Mouse (Mus musculus) induced T-regulatory cell, adult 2 months (primary cell): ENCODE measurements around the gene Orm2.
A peak's percentile ranks its signal among the peaks of the same experiment; 100 is the strongest.

Source experiments
- DNase-seq: peaks from one replicate; pipeline ENCODE4 v3.0.0-alpha.2; 2012; ENCODE audit warnings: low read depth

The Orm2 gene

GRCm38 (mm10) chr4:63362150-63362549, at the start of gene Orm2:
TSS of gene Orm2 (plus strand) at chr4:63362449.
- DNase-seq, result no peak

DNA sequence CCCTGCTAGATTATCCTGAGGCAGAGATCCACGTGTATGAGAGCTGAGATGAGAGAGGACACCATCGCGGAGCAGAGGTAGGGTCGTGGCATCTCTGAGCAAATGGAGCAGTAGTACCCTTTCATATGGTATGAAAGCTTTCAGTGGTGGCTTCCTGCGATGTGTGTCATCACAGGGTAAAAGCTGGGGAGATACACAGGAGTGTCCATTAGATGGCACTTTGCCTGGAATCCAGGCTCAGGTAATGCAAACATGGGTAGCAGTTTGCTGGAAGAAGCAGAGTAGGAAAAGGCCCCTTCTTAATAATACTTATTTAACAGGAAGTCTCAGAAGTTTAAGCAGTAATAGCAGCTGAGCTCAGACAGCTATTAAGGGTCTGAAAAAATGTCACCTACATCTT, 48.2 kb upstream of the Orm2 start:
- DNase-seq, result no peak

- no peak for DNase-seq
These were observed 46.0 kb upstream of the Orm2 start for GRCm38 (mm10) chr4:63316076-63316746.

DNA sequence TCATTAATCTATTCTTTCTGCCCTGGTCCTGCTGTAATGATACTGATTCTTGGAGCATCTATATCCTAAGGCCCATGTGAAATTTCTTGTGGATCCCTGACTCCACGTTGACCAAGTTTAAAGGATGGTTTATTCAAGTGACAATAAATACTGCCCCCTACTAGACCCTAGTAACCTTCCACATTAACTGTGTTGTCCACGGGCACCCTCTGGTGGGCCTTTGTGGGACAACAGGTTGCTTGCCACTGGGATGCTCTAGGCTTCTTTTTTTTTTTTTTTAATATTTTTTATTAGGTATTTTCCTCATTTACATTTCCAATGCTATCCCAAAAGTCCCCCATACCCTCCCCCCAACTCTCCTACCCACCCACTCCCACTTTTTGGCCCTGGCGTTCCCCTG, 42.7 kb upstream of the Orm2 start:
- peak; percentile 58 for DNase-seq

DNA sequence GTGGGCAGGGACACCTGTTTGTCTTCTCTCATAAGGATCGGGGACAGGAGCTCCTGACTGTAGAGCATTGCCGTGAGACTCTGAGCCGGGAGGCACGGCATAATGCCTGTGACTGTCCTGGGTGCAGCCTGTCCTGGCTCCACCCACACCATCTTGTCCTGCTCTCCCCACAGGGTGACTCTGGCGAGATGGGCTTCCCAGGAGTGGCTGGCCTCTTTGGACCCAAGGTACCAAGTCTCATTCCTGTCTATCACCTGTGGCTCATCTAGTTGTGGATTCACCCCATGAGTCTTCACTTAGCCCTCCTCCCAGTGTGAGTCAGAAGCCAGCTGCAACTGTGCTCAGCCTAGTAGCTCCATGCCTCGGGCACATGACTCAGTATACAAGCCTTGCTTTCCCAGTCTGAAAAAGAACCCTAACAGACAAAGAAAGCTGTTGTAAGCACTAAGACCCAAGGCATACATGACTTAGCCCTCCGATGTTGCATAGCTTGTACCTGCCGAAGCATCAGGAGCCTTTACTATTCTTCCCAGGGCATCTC, 38.9 kb upstream of the Orm2 start:
- DNase-seq, result no peak

- DNase-seq, result no peak
These were observed 28.8 kb upstream of the Orm2 start for GRCm38 (mm10) chr4:63333403-63333802.

DNA sequence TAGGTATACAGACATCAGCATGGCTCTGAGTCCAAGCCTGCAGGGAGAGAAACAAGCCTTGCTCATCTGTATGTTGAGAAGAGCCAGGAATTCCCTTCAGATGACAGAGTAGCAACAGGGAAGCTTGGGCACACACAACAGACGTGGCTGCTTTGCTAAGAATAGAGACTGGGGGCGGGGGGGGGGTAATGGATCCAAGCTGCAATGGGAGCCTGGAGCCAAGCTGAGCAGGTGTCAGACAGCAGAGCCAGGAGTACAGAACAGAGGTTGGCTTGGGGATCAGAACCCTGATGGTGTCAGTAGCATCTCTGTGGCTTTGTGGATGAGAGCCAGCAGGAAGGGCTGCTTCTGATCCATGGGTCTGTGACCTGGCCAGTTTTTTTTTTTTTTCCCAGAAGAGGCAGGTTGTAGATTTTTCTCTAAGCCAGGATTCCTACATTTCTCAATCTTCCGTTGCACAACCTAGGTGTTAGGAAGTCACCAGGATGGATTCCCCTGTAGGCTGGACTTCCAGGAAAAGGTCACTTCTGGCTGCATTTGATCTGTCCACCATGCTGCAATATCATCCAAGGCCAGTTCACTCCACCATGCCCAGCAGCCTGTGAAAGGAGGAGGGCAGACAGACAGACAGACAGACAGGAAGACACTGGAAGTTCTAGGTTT, 23.7 kb upstream of the Orm2 start:
- no peak for DNase-seq

- no peak for DNase-seq
These were observed 19.8 kb upstream of the Orm2 start for GRCm38 (mm10) chr4:63342491-63342890.

- no peak for DNase-seq
These were observed 18.6 kb upstream of the Orm2 start for GRCm38 (mm10) chr4:63343608-63344007.

DNA sequence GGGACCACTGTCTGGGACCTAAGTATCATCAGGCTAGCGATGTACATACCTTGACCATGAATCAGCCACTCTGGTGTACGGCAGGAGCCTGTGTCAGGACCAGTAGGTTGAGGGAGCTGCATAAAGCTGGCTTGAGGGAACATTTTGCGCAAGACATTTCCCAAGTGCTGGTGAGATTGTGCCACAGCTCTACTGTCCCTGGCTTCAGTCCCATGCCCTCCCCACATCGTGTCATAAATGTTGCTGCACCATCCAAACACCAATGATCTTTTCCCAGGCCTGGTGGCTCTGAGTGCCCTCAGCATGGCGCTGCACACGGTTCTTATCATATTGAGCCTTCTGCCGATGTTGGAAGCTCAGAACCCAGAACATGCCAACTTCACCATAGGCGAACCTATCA, 18.0 kb upstream of the Orm2 start, which contains the start of gene Orm1:
TSS of gene Orm1 (plus strand) at position 266 of the 400 bp plus-strand sequence.
- DNase-seq, result no peak

- DNase-seq, result no peak
These were observed 17.0 kb upstream of the Orm2 start for GRCm38 (mm10) chr4:63345261-63345660.

- no peak for DNase-seq
These were observed 15.6 kb upstream of the Orm2 start for GRCm38 (mm10) chr4:63346659-63347058.

GRCm38 (mm10) chr4:63348524-63348923, 13.7 kb upstream of the Orm2 start:
- no peak for DNase-seq

DNA sequence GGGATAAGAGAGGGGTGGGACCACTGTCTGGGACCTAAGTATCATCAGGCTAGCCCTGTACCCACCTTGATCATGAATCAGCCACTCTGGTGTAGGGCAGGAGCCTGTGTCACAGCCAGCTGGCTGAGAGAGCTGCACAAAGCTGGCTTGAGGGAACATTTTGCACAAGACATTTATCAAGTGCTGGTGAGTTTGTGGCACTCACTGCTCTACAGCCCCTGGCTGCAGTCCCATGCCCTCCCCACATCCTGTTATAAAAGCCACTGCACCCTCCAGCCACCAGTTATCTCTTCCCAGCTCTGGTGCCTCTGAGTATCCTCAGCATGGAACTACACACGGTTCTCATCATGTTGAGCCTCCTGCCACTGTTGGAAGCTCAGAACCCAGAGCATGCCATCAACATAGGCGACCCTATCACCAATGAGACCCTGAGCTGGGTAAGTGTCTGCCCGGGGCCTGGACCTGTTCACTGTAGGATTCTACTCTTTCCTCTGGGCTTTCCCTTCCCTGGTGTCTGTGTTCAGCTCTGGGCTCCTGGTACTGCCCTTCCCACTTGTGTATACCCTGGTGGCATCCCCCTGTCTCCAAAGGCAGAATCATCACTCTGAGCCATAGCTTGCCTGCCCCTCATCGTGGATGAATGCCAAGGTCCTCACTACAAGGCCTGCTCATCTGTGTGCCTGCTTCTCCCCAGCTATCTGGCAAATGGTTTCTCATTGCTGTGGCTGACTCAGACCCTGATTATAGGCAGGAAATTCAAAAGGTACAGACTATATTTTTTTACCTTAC, 6.2 kb upstream of the Orm2 start, which contains the start of gene Orm3:
TSS of gene Orm3 (plus strand) at position 286 of the 789 bp plus-strand sequence.
- no peak for DNase-seq

DNA sequence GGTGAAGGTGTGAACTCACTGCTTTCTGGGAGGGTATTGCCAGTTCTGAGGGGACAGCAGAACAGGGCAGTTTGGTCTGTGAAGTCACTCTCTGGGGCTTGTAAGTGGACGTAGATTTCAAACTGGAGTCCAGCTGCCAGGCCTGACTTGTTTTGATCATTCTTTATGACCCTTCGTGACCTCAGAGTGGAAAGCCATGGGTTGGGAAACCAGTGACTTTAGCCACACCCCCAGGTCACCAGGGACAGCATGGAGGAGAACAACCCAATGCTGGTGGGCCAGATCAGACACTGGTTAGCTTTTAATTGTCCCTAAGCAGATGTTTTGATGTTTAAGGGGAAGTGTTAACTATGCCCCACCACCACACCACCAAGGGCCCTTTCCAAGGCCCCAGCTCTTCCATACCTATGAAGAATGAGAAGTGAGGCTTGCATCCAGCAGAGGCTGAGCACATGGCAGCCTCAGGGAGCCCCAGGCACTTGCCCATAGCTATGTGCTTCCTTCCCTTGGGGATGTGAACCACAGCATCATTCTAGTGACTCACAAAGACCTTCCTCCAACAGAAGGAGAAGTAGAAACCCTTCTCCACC, 5.2 kb upstream of the Orm2 start:
- DNase-seq, result peak; percentile 22

DNA sequence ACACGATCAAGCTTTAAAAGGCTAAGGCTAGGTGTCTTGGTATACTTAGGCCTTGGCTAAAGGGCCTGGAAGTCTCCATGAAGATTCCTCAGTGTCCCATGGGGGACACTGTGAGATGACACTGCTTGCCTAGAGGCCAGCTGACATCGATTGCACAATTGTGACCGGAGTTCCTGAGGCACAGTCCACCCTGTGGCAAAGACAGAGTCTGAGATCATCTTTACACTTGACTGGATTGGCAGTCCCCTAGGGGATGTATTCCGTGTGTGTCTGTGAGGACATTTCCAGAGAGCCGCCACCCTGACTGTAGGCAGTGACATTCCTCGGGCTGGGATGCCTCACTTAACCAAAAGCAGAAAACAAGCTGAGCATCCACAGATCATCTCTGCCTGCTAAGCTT, 2.4 kb upstream of the Orm2 start:
- DNase-seq, result no peak

DNA sequence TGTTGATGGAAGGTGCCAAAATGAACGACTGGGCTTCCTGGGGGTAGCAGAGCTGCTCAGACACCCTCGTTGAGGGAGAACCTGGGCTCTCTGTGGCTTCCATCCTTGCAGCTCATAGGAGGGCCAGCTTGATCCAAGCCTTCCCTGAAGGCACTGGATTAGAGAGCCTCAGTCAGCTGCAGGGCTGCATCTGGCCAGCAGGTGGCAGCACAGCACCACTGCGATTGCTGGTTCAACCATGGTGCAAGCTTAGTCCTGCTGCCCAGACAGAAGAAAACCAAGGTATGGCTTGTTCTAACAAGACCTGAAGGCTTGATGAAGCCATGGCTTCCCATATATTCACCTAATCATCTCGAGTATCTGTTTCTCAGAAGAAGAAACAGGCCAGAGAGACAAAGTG, 6.3 kb downstream of the Orm2 start:
- peak; percentile 87 for DNase-seq

DNA sequence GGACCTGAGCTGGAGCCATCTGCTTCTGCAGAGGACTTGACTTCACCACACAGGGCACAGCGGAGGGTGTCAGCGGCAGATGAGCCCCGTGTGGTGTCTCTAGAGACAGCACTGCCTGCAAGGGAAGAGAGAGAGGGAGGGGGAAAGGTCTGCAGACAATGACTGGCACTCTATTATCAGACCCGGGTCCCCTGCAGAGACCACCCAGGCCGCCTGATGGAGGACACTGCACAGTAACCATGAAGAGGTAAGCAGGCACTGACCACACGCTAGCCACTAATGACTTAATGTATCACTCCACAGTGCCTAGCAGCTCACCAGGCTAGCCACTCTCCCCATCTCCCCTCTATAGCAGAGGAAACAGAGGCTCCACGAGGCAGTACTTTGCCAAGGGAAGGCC, 8.6 kb downstream of the Orm2 start:
- DNase-seq, result no peak

GRCm38 (mm10) chr4:63371890-63372289, 9.6 kb downstream of the Orm2 start:
- DNase-seq, result peak; percentile 85

GRCm38 (mm10) chr4:63373404-63373803, 11.2 kb downstream of the Orm2 start:
- DNase-seq, result no peak

- DNase-seq, result no peak
These were observed 12.1 kb downstream of the Orm2 start for GRCm38 (mm10) chr4:63374331-63374730.

- no peak for DNase-seq
These were observed 13.1 kb downstream of the Orm2 start for GRCm38 (mm10) chr4:63375367-63375766.
